Mouse (Mus musculus) C2C12 (cell line): ENCODE results near the gene Map1s.

Experiments used
- CEBPB ChIP-seq: IDR thresholded peaks from one replicate; pipeline ENCODE4 v1.6.1; 2011; ENCODE audit warnings: low read depth, mild to moderate bottlenecking, control low read depth, moderate library complexity
- CTCF ChIP-seq: IDR thresholded peaks from one replicate; pipeline ENCODE4 v1.5.1; 2011; ENCODE audit not compliant: control insufficient read depth, insufficient read depth, insufficient read length
- MAX ChIP-seq: IDR thresholded peaks from one replicate; pipeline ENCODE4 v1.6.1; 2011; ENCODE audit warnings: mild to moderate bottlenecking, control low read depth
- MYOD1 ChIP-seq: IDR thresholded peaks from one replicate; pipeline ENCODE4 v1.6.1; 2011; ENCODE audit warnings: low read depth; ENCODE audit not compliant: control insufficient read depth, insufficient read length

DNA sequence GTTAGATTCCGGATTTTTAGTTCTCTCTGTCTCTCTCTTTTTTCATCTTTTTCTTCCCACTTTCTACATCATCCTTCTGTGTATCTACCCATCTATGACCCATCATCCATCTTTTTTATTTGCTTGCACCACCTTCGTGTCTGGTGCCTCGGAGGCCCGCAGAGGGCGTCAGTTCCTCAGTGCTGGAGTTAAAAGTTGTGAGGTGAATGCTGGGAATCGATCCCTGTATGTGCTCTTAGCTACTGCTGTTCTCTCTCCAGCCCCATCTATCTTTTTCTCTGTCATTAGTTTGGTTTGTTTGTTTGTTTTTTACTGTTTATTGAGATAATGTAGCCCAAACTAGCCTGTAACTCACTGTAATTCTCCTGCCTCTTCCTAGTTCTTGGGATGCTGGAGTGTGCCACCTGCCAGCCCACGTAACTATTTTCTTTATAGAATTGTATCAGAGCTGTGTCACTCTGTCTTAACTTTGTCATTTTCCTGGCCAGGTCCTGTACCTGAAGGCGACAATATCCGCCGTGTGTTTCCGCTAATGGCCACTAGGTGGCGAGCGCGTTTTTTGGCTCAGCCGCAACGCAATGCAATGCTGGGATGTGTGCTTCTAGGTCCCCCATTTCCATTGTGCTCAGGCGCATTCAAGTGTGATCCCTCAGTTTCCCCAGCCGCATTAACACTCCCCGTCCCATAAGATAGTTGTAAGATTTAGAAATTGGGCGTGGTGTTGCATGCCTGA, 7.9 kb upstream of the Map1s start:
- TF ChIP-seq CTCF, result peak; percentile 78
- TF ChIP-seq MAX, result no peak
- TF ChIP-seq MYOD1, result no peak
- TF ChIP-seq CEBPB, result no peak
